Mouse (Mus musculus) adrenal gland, adult 2 months (tissue): ENCODE data around the gene B4galt7. TPM values are rescaled to one million over a fixed set of nuclear protein-coding genes. Genes with fewer than 3 reads are reported as not detected.

Experiments
- polyA plus RNA-seq: library from polyadenylated mRNA; depleted of rRNA; stranded (reverse); fragments of >200 nt; gene quantifications from 2 replicates; pipeline ENCODE4 v1.2.3, GENCODE M21; 2012; rRNA removed
- total RNA-seq, 2 experiments: library from RNA; stranded (reverse); gene quantifications; 2 replicates each; pipeline ENCODE4 v1.2.3; 2021

The B4galt7 gene
- total and polyA plus RNA-seq, 3 experiments: 13.0 to 22.7 (median 13.7) TPM

Other genes starting within 250 kb of the B4galt7 start
- 100 to 1,000 TPM; 111 to 119 TPM for gene Lman2, start 237.1 kb upstream of the B4galt7 start, total RNA-seq
- gene Lman2, start 237.1 kb upstream of the B4galt7 start, polyA plus RNA-seq: 90.6 and 113 TPM in 2 replicates
- under 1 TPM; 0.55 to 0.86 TPM for gene Rgs14, start 230.2 kb upstream of the B4galt7 start, total RNA-seq
- 1.3 and 1.7 TPM in 2 replicates for gene Rgs14, start 230.2 kb upstream of the B4galt7 start, polyA plus RNA-seq
- 1 to 10 TPM in 1 of 2 experiments, not detected in 1; 1.3 TPM for gene Slc34a1, start 201.7 kb upstream of the B4galt7 start, total RNA-seq
- gene Slc34a1, start 201.7 kb upstream of the B4galt7 start, polyA plus RNA-seq: 0.29 TPM in 1 of 2 replicates, not detected in the other
- gene Pfn3, start 184.7 kb upstream of the B4galt7 start, total RNA-seq: not detected
- gene Pfn3, start 184.7 kb upstream of the B4galt7 start, polyA plus RNA-seq: not detected in 2 replicates
- 1 to 10 TPM in 1 of 2 experiments, not detected in 1; 1.5 TPM for gene F12, start 173.1 kb upstream of the B4galt7 start, total RNA-seq
- gene F12, start 173.1 kb upstream of the B4galt7 start, polyA plus RNA-seq: 0.10 and 0.34 TPM in 2 replicates
- 10 to 100 TPM; 28.4 to 36.5 TPM for gene Grk6, start 154.8 kb upstream of the B4galt7 start, total RNA-seq
- 48.5 and 70.5 TPM in 2 replicates for gene Grk6, start 154.8 kb upstream of the B4galt7 start, polyA plus RNA-seq
- gene Prr7, start 135.6 kb upstream of the B4galt7 start, total RNA-seq: 1 to 10 TPM; 1.5 to 4.1 TPM
- 59.0 and 66.3 TPM in 2 replicates for gene Prr7, start 135.6 kb upstream of the B4galt7 start, polyA plus RNA-seq
- 10 to 100 TPM; 12.6 to 25.9 TPM for gene Dbn1, start 111.8 kb upstream of the B4galt7 start, total RNA-seq
- gene Dbn1, start 111.8 kb upstream of the B4galt7 start, polyA plus RNA-seq: 41.5 and 44.1 TPM in 2 replicates
- gene Pdlim7, start 86.2 kb upstream of the B4galt7 start, total RNA-seq: 10 to 100 TPM; 15.2 to 19.5 TPM
- 45.2 and 52.4 TPM in 2 replicates for gene Pdlim7, start 86.2 kb upstream of the B4galt7 start, polyA plus RNA-seq
- 1 to 10 TPM; 3.8 to 4.9 TPM for gene Dok3, start 70.6 kb upstream of the B4galt7 start, total RNA-seq
- 11.8 and 13.9 TPM in 2 replicates for gene Dok3, start 70.6 kb upstream of the B4galt7 start, polyA plus RNA-seq
- gene Ddx41, start 63.2 kb upstream of the B4galt7 start, total RNA-seq: 10 to 100 TPM; 44.6 to 53.4 TPM
- gene Ddx41, start 63.2 kb upstream of the B4galt7 start, polyA plus RNA-seq: 56.6 and 57.3 TPM in 2 replicates
- 10 to 100 TPM; 32.0 to 41.2 TPM for gene Fam193b, start 28.8 kb upstream of the B4galt7 start, total RNA-seq
- 99.6 and 110 TPM in 2 replicates for gene Fam193b, start 28.8 kb upstream of the B4galt7 start, polyA plus RNA-seq
- 100 to 1,000 TPM; 127 to 184 TPM for gene Tmed9, start 26.2 kb upstream of the B4galt7 start, total RNA-seq
- 54.9 and 71.9 TPM in 2 replicates for gene Tmed9, start 26.2 kb upstream of the B4galt7 start, polyA plus RNA-seq
- gene Caml, start 23.1 kb downstream of the B4galt7 start, total RNA-seq: 10 to 100 TPM; 30.9 to 32.4 TPM
- gene Caml, start 23.1 kb downstream of the B4galt7 start, polyA plus RNA-seq: 12.9 and 13.2 TPM in 2 replicates
- gene Ddx46, start 35.1 kb downstream of the B4galt7 start, total RNA-seq: 10 to 100 TPM; 33.6 to 40.4 TPM
- 6.8 and 9.1 TPM in 2 replicates for gene Ddx46, start 35.1 kb downstream of the B4galt7 start, polyA plus RNA-seq
- 10 to 100 TPM; 51.3 to 61.4 TPM for gene B230219D22Rik, start 93.2 kb downstream of the B4galt7 start, total RNA-seq
- 16.5 and 19.5 TPM in 2 replicates for gene B230219D22Rik, start 93.2 kb downstream of the B4galt7 start, polyA plus RNA-seq
- 10 to 100 TPM; 53.5 to 81.2 TPM for gene Txndc15, start 114.8 kb downstream of the B4galt7 start, total RNA-seq
- gene Txndc15, start 114.8 kb downstream of the B4galt7 start, polyA plus RNA-seq: 72.3 and 73.9 TPM in 2 replicates
- gene Pcbd2, start 127.5 kb downstream of the B4galt7 start, total RNA-seq: 10 to 100 TPM; 73.8 to 81.6 TPM
- gene Pcbd2, start 127.5 kb downstream of the B4galt7 start, polyA plus RNA-seq: 16.0 and 16.1 TPM in 2 replicates
- gene Catsper3, start 184.7 kb downstream of the B4galt7 start, total RNA-seq: under 1 TPM in 1 of 2 experiments, not detected in 1; 0.45 TPM
- 0.10 and 0.17 TPM in 2 replicates for gene Catsper3, start 184.7 kb downstream of the B4galt7 start, polyA plus RNA-seq
- not detected for gene Pitx1, start 236.3 kb downstream of the B4galt7 start, total RNA-seq
- 0.07 TPM in 1 of 2 replicates, not detected in the other for gene Pitx1, start 236.3 kb downstream of the B4galt7 start, polyA plus RNA-seq